Mouse (Mus musculus) mature B cell (primary cell): Measurements from ENCODE around the gene Abcc3.

Experiments used
- in situ Hi-C: fragments of 300-500 bp; cut with MboI; formaldehyde crosslinking; loops from 2 replicates; pipeline ENCODE4 v1.14.3; 2019

Gene Abcc3

GRCm38 (mm10) chr11:94351094-94351493 is 41.7 kb downstream of the Abcc3 start:
- in situ Hi-C loops = no loop called here

- in situ Hi-C loops = no loop called here
These were observed 42.5 kb downstream of the Abcc3 start for GRCm38 (mm10) chr11:94350337-94350736.

DNA sequence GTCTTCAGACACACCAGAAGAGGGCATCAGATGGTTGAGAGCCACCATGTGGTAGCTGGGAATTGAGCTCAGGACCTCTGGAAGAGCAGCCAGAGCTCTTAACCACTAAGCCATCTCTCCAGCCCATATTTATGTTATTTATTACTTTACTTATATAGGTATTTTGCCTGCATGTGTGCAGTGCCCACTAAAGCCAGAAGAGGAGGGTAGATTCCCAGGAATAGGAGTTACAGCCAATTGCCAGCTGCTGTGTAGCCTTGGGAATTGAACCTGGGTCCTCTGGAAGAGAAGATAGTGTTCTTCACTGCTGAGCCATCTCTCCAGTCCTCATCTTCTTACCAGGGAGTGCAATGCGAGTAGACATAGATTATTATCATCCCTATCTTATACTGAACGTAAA is 43.0 kb downstream of the Abcc3 start:
- in situ Hi-C loops = no loop called here

DNA sequence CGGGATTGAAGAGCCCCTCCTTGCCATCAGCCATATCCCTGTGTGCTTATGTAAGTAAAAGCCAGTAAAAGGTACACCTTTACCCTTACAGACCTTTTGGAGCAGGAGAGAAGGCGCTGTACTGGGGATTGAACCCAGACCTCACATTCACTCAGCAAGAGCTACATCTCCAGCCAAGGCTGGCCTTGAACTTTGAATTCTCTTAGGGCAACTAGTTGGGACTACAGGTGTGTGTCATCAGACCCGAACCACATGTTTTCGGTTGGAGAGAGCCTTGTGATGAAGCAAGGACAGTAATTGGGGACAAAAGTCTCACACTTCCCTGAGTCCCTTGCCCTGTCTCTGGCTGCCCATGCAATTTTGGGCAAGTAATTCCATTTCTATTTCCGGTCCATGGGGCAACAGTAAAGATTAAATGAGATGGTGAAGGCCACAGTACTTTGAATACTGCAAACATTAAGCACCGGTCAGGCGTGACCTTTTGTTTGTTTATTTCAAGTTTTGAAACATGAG is 45.7 kb downstream of the Abcc3 start:
- in situ Hi-C loops = no loop called here

DNA sequence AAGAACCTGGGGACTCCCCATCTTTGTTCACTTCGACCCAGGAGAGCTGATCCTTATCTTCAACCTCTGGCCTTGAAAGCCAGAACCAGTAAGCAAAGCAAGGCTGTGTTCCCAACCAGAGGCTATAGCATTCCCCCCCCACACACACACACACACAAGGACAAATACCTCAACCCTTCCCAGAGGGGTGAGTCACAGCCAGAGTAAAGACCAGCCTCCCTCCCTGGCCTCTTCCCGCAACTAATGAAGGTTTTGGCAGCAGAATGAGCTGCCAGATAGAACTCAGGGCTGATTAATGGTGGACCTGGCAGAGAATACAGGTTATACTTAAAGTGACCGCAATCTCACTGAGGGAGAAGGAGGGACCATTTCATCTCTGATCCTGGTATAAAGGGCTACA is 46.2 kb downstream of the Abcc3 start:
- in situ Hi-C loops = no loop called here

GRCm38 (mm10) chr11:94345926-94346325 is 46.9 kb downstream of the Abcc3 start:
- in situ Hi-C loops = no loop called here

- in situ Hi-C loops = no loop called here
These were observed 48.3 kb downstream of the Abcc3 start for GRCm38 (mm10) chr11:94344470-94344869.

DNA sequence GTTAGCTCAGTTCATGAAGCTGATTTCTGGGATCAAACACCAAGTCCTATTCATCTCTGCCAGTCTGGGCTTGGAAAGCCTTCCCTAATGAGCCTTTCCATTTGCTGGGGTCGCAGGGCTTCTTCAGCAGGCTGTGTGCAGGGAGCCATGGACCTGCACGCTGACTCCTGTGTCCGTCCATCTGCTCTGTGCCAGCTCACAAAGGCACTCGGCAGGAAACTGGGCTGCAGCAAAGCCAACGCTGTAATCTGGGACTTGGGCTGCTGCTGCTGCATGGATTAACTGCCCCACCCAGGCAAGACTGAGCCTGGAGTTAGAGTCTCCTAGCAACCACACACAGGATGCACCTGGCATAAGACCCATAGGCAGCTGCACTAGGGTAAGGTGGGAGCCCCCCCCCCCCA is 48.8 kb downstream of the Abcc3 start:
- in situ Hi-C loops = no loop called here

DNA sequence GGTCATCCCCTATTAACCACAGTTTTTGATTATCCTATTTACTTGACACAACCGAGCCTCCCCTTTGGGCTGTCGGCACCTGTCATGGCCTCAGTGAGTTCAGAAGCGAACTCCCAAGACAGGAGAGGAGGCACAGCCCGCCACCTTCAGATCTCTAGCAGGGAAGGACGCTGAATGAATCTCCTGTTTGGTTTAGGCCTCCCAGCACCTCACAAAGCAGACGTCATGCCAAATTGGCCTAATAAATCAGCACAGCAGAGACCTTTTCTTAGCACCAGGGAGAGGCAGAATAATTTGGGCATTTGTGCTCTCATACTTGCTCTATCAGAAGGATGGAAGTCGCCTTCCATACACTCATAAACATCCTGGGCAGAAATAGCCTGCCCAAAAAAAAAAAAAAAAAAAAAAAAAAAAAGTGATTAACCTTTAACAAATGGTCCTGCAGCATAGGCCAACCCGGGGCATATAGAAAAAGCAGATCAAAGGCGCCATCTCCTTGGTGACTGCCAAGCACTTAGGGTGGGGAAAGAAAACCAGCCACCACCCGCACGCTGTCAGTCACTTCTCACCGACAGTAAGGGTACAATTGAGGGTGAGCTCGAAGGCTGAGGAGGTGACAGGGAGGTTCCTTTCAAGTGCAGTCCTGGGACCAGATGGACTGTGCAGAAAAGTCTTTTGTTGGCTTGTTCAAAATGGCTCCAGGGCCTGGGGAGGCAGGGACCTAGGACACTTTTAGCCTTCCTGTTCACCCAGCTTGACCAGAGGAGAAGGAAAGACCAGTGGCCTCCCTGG is 50.5 kb downstream of the Abcc3 start:
- in situ Hi-C loops = no loop called here

- in situ Hi-C loops = no loop called here
These were observed 51.6 kb downstream of the Abcc3 start for GRCm38 (mm10) chr11:94340948-94341933.

DNA sequence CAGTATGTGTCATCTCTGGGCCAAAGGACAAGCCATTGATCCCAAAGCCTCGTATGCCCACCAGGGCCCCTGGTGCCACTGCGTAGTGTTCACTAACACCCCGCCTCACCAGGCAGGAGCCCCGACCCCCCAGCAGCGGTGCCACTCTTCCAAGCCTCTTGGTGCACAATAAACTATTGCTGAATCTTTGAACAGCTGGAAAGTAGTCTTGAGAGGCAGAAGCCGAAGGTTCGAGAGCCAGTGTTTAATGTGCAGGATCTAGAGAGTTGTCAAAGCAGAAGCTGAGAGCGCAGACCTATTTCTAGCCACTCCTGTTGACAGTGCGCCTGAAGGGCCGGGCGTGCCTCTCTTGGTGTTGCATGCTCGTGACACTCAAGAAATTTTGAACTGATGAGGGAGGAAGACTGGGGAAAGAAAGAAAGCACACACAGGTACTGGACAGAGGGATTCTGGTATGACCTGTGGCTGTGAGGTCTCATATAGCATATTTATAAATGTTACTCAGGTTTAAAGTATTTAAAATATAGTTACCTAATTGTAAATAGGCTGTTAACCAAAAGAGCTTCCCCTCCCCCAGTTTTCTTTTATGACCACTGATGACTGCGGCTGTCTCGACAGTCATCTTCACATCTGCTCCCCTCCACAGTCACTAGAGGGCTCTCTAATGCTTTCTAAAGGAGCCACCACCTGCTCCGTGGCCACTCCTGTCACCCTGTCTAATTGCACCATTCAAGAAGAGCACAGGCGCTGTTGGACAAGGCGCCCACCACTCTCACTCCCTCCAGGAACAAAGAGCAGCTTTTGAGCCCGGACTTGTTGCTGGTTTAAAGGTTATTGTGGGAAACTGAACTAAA is 52.8 kb downstream of the Abcc3 start:
- in situ Hi-C loops = no loop called here

DNA sequence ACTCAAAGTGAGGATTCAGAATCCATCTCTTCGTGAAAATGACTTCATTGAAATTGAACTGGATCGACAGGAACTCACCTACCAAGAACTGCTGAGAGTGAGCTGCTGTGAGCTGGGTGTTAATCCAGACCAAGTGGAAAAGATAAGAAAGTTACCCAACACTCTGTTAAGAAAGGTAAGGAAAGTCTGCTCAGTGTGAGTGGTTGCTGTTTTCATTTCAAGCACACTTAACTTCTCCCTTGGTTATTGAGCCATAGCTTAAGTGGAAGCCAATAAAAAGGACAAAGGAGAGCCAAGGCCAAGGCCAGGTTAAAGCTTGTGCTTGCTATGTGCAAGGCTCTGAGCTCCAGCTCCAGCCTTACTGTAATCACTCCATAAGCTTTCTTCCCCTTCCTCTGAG is 54.5 kb downstream of the Abcc3 start:
- in situ Hi-C loops = no loop called here

DNA sequence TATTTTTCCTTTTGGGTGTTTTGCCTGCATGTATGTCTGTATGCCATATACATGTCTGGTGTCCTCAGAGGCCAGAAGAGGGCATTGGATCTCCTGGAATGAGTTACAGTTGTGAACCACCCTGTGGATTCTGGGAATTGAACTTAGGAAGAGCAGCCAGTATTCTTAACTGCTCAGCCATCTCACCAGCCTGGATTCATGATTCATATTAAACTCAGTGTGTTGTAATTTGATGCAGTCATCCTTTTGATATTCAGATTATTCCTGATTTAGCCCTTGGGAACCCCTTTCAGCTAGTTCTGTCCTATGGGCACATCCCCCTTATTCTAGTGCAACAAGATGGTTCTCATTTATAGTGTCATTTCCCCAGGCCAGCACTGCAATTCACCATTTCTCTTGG is 56.2 kb downstream of the Abcc3 start:
- in situ Hi-C loops = no loop called here

DNA sequence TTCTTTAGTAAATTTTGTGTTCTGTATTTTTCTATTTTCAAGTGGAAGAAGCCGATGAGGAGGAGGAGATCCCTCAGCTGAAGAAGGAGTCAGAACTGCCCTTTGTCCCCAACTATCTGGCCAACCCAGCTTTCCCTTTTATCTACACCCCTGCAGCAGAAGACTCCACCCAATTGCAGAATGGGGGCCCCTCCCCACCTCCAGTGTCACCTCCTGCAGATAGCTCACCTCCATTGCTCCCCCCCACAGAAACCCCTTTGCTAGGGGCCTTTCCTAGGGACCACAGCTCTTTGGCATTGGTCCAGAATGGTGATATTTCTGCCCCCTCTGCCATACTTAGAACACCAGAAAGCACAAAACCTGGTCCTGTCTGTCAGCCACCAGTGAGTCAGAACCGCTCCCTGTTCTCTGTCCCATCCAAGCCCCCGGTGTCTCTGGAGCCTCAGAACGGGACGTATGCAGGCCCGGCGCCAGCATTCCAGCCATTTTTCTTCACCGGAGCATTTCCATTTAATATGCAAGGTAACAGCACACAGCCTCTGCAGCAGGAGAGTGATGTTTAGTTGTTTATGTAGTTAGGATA is 58.3 kb downstream of the Abcc3 start:
- in situ Hi-C loops = no loop called here

DNA sequence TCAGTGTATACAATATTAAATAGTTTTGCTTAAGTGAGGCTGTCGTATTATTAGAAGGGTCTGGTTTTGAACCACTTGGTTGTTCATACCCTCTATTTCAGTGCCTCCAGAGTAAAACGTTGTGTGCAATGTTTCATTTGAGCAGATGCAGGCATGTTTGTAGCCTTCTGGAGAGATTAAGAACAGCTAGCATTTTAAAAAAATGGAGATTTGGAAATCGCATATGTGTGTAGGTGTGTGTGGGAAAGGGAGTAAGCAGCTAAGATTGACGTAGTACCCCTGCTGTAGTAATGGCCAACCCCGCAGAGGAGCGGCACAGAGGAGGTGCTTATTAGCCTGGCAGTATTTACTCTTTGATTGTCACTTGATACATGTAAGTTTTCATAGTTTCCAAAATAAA is 60.1 kb downstream of the Abcc3 start:
- in situ Hi-C loops = no loop called here

GRCm38 (mm10) chr11:94330211-94330610 is 62.6 kb downstream of the Abcc3 start:
- in situ Hi-C loops = no loop called here

GRCm38 (mm10) chr11:94329270-94329891 is 63.4 kb downstream of the Abcc3 start:
- in situ Hi-C loops = no loop called here

GRCm38 (mm10) chr11:94328644-94329025 is 64.2 kb downstream of the Abcc3 start:
- in situ Hi-C loops = no loop called here

DNA sequence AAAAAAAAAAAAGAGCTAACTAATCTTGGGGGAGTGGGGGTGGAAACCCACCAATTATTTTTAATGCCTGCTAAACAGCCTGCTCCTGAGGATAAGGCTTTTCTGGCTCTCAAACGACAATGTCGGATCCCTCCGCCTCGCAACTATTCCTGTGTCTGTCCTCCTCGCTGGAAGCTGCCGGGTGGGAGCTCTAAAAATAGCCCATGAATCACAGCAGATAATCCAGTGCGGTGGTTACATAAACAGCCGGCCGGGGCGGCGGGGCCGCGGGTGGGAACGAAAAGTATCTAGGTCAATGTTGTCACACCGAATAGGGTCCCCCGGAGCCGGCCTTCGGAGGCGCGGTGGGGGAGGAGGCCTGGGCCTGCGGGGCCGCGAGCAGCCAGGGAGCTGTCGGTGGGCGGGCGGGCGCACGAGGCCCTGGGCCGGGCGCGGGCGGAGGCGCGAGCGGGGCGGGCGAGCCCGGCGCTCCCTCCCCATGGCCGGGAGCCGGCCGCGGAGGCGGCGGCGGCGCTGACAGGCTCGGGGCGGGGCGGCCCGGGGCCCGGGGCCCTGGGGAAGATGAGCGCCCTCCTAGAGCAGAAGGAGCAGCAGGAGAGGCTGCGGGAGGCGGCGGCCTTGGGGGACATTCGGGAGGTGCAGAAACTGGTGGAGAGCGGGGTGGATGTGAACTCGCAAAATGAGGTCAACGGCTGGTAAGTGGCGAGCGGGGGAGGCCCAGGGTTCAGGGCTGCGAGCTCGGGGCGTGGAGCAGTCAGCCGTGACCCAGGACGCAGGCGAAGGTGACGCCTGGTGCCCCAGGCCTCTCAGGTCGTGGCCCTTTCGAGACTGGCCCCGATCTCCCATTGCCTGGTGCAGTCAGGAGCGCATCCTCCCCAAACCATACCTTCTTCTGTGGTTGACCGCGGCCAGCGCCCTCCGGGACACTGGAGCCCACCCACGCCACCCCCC is 64.8 kb downstream of the Abcc3 start, which contains the start of gene Ankrd40:
Gene Ankrd40, plus strand, starts transcription at position 309 of the 951 bp plus-strand sequence.
- in situ Hi-C loops = no loop called here

DNA sequence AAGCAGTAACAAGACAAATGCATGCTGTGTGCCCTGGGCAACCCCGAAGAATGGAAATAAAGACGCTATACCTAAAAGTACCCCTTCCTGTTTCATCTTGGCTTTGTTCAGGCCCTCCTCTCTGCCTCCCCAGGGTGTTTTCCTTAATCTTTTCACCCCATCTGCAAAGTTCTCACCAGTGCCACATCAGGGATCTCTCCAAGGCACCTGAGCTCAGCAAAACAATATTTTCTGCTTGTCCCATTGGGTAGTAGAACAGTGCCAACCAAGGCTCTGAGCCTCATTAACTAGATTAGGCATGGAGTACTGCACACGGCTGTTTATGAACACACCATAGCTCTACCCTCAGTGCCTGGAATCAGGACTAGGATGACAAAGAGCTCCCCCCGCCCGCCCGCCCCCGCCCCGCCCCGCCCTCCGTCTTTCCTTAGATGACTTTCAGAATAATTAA is 65.8 kb downstream of the Abcc3 start:
- in situ Hi-C loops = no loop called here
